Mouse (Mus musculus): Measurements from ENCODE around the gene Enpp6.
"Not testable (repeated sequence)": the region's sequence is repeated elsewhere in the genome, so short reads cannot be mapped to it uniquely, and the experiment has no call there.

Enpp6 gene

DNA sequence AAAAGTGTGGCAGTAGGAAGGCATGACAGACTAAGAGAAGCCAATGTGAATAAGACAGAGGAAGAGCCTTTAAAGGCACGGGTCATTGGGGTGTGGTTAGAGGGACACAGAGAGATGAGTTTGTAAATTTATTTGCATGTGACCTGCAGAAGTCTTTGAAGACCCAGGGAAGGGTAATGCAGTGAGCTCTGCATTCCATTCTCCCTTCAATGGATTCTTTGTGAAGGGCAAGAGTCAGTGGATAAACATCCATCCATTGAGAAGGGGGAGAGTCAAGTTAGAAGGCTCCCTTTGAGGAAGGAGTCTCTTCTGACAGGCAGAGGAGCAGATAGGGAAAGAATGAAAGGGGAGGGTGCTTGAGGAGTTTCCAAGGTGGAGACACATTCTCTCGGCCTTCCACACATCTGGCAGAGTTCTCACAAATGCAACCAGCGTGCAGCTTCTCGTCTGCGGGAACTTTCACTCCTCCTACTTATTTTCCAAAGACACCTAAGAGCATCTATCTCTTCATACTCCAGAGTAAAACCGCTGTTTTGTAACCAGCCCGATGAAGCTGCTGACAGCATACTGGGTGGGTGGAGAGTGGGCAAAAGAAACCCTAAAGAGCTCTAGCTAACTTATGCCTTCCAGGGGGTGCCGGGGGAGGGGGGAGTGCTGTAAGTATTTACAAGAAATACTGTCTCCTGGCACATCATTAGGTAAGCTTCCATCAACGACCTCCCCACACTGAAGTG is 9.4 kb downstream of the Enpp6 start:
- no peak for DNase-seq (ENCODE audit: low spot score in 2 of 2)

DNA sequence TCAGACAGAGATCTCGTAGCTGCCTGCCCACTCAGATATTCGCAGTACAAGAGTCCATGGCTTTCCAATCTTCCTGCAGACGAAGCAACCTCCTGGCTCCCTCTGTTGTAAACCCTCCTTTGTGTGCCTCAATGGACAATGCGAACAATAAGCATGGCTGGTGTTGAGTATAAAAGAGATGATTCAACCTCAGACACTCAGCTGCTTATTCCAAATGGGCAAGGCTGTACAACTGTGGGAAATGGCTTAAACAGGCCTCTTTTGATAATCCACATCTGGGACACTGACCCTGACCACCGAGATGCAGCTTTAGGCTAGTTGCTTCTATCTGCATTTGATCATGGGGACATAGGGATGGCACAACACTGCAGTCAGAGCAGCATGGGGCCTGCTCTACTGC is 19.0 kb downstream of the Enpp6 start:
- no peak for DNase-seq (ENCODE audit: low spot score in 2 of 2)

DNA sequence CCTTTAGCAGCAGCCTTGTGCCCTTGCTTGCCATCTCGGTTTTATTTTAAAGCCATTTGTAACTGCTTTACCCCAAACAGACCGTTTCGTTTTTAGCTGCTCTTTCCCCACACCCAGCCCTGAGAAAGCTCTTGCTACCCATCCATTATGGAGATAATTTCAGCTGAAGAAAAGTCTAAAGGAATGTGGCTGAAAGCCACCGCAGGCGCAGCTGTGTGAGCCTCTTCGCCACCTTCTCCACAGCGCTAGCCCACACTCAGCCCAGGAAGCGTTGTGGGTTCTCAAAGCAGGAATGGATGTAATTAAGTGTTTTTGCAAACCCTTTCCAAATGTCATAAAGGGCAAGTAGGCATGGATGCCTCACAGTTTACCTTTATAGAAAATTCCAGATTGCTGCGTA is 20.1 kb downstream of the Enpp6 start:
- DNase-seq (ENCODE audit: low spot score in 2 of 2) = no peak

DNA sequence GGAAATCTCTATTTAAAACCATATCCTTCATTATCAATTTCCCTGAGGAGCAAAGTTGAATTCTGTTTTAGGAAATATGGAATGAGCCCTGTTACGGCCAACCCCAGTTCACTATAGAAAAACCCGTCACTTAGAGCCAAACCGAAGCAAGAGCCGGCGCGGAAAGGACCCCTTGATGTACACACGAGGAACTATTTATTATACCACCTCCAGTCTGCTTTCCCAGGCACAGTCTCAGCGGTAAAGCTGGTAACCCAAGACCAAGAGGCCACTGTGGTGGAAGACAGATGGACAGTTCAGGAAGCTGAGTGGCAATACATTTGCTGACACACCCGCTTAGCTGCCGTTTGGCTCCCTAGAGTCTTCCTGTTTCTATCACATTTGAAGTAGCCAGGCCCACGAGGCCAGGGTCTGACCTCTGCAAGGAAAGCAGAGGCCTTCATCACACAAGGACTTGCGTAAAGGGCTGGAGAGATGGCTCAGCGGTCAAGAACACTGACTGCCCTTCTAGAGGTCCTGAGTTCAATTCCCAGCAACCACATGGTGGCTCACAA is 21.6 kb downstream of the Enpp6 start:
- no peak for DNase-seq (ENCODE audit: low spot score in 2 of 2)

DNA sequence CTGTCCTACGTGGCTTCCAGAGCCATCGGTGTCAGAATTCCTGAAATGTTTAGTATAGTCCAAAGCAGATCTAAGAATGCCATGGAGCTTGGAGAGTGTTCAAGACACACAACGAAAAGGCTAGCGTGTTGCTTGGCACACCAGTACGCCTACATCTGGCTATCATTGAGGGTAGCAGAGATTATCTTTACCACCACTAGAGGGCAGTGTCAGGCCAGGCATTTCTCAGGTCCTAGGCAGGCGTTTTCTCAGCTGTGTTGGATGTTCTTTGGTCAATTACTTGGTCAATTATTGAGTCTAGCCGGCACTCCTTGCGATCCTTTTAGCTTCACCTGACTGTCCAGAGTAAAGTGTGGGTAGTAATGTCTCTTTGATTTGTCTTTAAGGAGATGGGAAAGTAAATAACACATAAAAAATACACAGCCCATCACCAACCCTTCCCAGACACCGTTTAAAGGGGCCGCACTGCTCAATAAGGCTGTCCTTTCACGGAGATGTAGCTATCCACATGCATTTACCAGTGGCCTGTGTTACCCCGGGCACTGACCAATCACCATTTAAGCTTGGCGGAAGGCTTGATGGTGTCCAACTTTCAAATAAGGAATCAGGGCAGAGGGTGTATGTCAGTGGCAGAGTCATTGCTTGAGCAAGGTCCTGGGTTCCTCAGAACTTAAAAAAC is 29.7 kb downstream of the Enpp6 start:
- peak; percentile 76 to 87 for DNase-seq (ENCODE audit: low spot score in 2 of 2)

DNA sequence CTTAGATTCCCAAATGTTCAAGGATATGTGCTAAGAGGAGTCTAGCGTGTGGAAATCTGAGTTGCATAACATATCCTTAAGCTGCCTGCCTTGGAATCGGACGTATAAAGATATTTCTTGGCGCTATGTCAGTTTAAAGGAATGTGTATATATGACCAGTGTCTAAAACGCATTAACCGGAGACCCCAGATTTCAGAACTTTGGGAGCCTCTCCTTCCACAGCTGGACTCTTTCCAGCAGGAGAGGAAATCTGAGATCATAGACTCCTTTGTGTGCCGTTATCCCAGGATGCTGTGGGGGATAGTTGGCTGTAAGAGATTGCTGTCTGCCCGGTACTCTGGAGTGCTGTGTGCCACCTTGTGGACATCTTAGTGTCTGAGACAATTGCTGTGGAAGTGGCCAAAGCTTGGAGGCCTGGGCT is 34.5 kb downstream of the Enpp6 start:
- DNase-seq (ENCODE audit: low spot score in 2 of 2) = no peak

DNA sequence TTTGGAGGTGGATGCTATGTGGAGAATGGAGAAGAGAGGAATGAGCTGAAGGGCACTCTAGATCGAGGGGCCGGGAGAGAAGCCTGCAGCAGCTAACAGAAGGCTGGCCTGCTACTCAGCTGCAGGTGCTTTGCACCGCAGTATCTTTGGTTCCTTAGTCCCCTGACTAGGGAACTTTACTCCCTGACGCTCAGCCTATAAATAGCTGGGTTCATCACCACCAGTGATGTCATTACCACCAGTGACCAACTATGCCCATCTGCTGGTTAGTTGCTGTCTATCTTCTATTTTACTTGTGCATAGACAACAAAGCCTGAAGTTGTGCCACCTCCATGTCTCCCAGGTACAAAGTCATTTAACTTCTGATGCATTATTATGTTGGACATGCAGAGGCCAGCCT is 37.9 kb downstream of the Enpp6 start:
- DNase-seq (ENCODE audit: low spot score in 2 of 2) = no peak

DNA sequence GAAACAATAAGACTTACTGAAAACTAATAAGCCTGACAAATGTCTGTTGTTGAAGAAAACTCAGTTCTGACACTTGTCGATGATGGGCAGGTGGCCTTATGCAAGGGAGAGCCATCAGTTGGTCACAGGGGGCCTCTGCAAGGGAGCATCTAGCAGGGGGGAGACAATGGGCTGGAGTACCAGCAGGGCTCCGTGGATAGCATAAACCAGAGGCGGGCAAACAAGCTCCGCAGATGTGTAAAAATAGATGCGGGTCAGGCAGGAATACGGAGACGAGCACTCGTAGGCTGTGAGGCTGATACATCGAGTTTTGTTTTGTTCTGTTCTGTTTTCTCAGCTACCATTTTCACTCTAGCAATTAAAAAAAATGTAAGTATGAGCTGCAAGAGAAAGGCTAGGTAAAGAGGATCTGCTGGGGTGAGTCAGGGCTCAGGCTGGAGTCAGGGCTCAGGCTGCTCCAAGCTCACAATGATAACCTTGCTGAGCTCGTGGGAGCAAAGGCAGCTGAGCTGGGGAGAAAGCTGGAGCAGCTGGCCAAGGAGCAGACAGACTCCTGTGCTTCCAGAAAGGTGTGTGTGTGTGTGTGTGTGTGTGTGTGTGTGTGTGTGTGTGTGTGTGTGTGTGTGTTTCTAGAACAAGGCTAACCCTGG is 40.3 kb downstream of the Enpp6 start:
- no peak for DNase-seq (ENCODE audit: low spot score in 2 of 2)

DNA sequence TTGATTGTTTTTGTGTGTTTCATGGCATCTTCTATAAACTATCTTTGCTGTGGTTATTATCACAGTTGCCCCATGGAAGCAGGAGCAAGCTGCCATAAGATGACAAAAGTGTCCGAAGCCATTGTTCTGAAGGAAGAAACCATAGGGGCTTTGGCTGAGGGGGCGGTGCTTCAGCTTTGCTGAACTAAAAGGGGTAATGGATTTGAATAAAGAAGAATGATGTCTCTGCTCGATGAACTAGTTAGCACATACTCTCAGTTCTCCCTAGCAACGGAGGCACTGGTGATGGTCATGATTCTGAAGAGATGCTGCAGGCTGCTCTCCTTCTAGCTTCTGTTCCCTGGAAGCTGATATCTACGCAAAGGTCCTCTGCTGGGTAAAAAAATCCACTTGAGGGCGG is 41.8 kb downstream of the Enpp6 start:
- DNase-seq (ENCODE audit: low spot score in 2 of 2) = no peak

DNA sequence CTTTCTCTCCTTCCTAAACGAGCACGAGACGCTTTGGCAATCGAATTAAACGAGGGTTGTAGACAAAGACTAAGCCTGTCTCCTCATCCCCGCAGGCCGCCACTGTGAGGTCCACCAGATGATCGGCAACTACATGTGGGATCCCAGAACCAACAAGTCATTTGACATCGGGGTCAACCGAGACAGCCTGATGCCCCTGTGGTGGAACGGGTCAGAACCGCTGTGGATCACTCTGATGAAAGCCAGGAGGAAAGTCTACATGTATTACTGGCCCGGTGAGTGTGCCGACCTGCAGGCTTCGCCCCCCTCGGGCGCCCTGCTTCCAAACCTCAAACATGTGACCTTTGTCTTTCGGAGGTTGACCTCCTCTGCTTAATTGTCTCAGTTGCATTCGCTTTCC is 43.6 kb downstream of the Enpp6 start:
- DNase-seq (ENCODE audit: low spot score in 2 of 2) = no peak

DNA sequence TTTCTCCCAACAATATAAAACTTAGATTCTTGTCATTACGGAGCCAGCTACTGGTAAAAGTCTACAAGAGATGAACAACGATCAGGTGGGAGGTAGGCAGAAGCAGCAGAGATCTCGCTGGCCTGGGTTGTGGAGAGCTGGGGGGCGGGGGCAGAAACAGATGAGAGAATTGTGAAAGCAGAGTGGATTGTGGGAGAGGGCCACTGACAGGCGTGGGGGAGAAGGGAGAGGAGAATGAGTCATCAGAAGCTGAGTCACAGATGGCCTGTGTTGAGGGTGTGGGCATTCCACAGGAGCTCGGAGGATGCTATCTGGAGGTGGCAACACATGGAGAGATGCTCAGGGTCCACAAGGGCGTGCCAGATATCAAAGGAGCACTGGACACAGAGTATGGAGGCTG is 45.4 kb downstream of the Enpp6 start:
- peak; percentile 66 to 68 for DNase-seq (ENCODE audit: low spot score in 2 of 2)

DNA sequence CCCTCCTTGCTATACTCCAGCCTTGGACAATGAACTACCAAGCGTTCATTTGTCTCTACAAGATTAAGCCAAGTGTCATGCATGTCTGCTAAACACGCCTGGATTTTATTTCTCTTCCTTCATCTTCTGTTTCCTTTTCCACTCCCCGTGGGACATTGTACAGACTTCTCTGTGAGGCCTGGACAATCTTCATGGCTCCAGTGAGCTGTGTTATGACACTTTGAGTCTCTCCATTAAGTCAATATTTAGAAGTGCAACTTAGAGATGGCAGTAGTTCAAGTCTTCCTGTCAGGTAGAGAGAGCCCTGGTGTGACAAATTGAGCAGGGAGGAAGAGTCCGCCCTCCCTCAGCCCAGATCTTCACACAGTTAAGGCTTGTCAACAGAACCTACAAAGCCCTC is 47.3 kb downstream of the Enpp6 start:
- no peak for DNase-seq (ENCODE audit: low spot score in 2 of 2)

DNA sequence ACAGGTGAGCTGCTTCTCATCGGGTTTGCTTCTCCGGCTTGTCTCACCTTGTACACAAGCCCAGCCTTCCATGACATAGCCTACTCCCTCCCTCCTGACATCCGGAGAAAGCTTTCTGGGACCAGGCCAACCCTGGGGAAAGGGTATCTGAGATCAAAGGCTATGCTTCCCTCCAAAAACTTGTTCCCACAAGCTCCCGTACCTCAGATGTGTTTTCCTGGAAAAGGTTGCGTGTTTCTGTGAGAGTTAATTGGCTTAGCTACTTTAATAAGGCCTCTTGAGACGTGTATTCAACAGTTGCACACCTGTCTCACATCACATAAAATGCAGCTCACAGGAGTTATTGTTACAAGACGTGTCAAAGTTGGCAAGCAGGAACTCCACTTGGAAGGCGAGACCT is 49.8 kb downstream of the Enpp6 start:
- no peak for DNase-seq (ENCODE audit: low spot score in 2 of 2)

DNA sequence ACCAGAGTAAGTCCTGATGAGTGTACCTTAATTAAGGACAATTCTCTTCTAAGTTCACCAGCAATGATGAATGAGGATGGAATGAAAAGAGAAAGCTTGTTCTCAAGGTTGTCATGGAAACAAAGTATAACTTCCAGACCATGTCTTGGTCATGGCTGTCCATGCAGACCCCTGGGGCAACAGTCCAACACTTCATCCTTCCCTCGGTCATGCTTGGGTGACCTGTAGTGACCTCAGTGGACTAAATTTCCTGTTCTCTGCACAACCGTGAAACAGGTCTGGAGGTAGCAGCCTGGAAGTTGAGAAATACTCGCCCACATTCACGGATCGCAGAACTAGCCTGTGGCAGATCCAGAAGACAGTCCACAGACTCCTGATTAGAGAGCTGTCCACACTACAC is 50.7 kb downstream of the Enpp6 start:
- DNase-seq (ENCODE audit: low spot score in 2 of 2) = no peak

DNA sequence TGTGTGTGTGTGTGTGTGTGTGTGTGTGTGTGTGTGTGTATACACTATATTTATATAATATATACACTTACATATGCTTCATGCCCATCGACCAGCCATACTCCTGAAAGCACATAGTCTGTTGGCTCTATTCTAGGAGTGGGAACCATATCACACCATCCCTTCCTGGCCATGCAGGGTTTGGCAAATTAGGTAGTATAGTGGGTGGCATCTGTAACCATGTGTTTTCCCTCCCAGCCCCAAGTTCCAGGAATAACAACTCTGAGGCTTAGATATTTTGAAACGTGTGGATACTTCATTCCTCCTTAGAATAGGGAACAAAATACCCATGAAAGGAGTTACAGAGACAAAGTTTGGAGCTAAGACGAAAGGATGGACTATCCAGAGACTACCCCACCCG is 53.5 kb downstream of the Enpp6 start:
- not testable (repeated sequence) for DNase-seq (ENCODE audit: low spot score in 2 of 2)

DNA sequence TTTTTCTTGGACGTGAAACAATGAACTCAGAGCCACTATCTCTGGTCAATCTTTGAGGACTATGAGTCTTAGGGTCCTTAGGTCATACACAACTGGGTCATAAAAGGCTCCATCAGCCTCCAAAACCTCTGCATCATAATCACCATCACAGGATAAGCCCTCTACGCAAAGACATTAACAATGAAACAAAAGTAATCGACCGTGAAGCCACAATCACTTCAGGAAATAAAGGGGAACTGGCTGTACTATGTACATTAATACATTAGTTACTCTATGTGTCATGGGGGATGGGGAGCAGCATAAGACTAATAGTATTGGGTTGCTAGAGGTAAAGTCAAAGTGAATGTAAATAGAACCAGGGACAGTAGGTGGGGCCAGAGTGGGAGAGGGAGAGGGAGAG is 59.7 kb downstream of the Enpp6 start:
- DNase-seq (ENCODE audit: low spot score in 2 of 2) = no peak

DNA sequence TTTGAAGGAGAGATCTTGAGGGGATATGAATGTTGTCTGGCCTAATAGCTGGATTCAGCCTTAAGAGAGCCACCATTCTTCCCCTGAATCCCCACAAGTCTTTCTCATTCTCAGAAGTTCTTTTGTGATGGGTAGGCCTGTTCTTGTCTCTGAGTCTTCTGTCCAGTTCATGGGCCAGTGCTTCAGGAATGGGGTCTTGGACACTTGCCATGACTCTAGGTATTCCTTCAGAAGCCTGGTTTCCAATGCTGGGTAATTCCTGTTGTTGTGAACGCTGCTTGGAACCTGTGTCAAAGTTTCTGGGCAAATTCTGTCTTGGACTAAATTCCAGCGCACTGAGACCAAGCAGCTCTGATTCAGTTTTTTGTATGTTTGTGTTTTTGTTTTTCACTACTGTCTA is 60.5 kb downstream of the Enpp6 start:
- DNase-seq (ENCODE audit: low spot score in 2 of 2) = no peak

DNA sequence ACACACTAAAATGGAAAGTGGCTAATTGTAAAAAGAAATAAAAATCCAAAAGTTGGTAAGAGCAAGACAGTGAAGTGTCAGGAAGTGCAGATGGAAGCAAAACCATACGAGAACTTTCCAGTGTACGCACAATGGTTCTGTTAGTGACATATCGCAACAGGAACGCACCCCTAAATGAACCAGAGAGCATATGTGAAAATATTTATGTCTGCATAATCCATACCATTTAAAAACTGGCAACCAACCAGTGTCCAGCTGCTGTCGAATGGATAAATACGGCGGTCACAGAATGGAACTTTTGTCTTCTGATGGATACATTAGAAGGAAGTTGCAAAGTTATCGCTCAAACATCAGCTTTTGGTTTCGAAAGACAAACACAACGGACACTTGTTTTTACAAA is 61.9 kb downstream of the Enpp6 start:
- no peak for DNase-seq (ENCODE audit: low spot score in 2 of 2)

DNA sequence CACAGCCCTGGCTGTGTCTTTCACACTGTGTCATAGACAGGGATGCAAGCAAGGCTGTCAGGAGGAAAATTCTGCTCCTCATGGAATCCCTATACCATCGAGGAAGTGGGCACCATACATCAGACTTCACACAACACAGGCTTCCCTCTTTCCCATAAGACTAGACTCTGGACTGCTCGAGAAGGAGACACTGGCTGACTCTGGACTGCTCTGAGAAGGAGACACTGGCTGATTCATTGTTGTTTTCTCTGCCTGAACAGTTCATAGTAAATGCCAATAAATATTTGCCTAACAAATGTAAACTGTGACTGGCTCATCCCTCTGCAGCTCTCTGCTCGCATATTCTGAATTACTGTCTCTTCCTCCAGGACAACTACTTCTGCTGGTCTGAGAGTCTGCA is 66.0 kb downstream of the Enpp6 start:
- DNase-seq (ENCODE audit: low spot score in 2 of 2) = no peak

DNA sequence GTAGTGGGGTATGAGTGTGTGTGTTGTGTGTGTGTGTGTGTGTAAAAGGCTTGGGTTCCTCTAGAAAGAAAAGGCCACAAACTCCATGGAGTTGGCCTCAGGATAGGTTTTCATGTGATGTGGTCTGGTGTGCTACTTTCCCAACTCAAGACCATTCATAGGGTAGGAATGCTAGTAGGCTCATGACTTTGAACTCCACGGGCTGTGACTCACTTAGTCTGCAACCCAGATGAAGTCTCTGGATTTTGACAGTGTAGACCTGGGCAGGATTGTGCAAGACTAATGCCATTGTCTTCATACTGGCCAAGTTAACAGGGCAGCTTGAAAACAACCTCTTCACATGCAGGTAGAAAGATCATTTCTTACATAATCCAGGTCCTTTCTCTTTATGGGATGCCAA is 69.4 kb downstream of the Enpp6 start:
- DNase-seq (ENCODE audit: low spot score in 2 of 2) = no peak

DNA sequence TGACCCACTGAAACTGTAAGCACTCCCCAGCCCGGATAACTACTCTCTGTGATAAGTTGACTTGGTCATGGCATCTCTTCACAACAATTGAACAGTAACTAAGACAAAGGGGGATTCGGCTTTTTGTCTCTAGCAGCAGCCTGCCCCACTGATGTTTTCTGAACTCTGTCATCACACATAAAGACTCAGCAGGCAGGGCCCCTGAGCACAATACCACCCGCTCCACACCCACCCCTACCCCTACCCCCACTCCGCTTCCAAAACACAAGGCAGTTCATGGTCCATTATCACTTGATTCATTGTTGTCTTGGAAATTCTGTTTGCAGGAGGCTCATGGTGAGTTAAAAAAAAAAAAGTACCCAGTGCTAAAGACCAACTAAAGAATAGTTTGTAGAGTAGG is 71.8 kb downstream of the Enpp6 start:
- no peak for DNase-seq (ENCODE audit: low spot score in 2 of 2)

DNA sequence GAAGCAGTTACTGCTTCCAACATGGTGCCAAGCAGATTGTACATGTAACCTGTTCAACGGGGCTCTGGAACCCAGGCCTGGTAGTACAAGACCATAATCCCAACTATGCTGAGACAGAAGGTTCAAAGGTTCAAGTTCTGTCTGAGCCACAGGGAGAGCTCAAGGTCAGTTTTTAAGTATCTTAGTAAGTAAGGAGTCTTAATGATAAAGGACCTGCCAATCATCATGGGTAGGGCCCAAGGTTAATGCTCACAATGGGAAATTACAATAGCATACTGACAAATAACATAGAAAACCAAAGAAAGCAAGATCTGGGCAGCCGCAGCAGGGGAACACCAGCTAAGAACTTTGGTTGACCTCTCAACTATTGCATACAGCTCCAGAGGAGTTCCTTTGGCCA is 72.3 kb downstream of the Enpp6 start:
- DNase-seq (ENCODE audit: low spot score in 2 of 2) = no peak

Measured in frontal cortex, postnatal 36 days (tissue).